Mouse (Mus musculus): ENCODE results near the gene Ap4s1.

The Ap4s1 gene

DNA sequence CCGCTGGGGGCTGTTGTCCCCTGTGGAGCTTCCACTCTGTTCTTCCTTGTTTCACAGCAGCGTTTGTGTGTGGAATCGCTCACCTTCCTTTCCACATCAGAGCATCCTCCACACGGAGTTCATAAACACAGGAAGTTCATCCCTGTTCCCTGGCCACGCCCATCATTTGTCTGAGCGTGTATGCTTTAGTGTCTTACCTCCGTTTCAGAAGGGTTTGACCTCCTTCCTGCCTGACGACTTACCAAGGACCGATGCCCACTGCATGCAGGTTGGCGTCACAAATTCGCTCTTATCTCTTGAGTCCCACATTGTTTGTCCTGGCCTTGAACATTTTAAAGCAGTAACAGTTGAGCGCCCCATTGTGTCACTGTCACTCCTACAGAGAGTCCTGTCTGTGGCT, 14.9 kb downstream of the Ap4s1 start:
- no peak for DNase-seq

DNA sequence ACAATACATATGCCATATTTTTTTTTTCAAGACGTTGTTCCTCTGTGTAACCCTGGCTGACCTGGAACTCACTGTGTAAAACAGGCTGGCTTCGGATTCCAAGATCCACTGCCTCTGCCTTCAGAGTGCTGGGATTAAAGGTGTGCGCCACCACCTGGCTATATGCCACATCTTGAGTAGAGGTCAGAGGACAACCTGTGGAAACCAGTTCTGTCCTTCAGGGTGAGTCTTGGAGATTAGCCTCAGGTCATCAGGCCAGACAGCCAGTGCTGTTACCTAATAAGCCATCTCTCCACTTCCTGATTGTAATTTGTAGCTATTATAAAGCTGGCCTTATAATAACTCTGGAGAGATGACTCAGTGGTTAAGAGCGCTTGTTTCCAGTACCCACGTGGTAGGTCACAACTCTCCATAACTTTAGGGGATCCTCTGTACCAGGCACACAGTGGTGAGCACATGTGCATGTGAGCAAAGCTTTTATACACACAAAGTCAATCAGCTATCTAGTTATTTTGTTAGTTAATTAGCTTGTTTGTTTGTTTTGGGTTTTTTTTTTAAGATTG, 15.9 kb downstream of the Ap4s1 start:
- DNase-seq, result no peak

DNA sequence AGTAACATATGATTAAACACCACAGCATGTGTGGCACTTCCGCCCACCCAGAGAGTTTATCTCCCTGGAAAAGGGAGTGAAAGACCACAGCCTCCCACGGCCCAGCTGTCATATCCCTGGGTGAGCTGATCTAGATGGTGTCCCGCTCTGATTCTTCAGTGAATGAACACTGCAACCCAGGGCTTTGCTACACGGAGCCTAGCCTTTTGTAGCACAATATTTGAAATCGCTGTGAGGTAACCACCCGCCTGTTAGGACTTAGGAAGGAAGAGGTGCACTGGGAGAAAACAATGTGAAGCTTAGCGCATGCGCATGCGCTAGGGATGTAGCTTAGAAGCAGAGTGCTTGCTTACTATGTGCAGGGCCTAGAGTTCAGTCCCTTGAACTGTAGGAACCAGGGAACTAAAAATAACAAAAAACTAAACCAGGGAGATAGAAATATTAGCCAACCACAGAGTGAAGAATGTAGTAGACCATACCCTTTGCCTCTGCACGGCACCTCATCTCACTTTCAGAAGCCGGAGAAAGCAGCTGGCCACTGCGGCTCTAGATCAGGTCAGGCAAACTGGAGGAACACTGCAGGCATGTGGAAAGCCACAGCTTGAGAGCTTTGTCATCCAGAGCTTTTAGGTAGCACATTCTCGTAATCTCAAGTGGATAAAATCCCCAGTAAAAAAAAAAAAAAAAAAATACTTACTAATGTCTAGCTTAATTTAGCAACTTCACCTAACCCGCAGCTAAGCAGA, 18.3 kb downstream of the Ap4s1 start:
- peak; percentile 87 for DNase-seq

GRCm38 (mm10) chr12:51709741-51710140, 18.9 kb downstream of the Ap4s1 start:
- no peak for DNase-seq

DNA sequence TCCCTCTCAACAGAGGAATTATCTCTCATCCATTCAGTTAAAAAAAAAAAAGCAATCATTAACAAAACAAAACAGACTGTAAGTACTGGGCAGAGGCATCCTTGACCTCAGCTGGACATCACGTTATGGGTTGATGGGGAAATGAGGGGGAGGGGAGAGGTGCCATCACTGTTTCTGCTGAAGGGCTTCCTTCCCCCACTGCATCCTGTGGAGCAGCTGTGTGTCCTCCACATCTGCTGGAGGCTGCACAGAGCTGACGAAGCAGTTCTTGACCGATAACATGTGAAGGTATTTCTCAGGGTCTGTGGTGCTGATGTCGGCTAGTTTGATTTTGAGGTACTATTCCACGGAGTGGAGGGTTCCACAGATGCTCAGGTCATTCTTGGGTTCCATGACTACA, 19.3 kb downstream of the Ap4s1 start:
- DNase-seq, result no peak

DNA sequence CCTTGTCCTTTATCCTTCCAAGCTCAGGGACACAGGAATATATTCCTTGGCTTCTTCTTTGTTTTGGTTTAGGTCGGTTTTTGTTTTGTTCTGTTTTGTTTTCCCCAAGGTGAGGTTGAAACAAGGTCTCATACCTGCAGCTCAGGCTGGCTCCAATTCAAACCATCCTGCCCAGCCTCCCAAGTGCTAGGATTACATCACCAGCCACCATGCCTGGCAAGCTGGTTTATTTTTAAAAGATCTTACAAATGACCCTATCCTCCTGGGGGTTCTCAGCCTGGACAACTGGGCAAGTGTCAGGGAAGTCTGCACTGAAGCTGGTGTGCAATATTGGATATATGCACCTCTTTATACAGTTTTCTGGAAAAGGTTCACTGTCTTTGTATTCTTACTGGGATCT, 21.9 kb downstream of the Ap4s1 start:
- no peak for DNase-seq

GRCm38 (mm10) chr12:51718617-51719016, 27.8 kb downstream of the Ap4s1 start:
- DNase-seq, result no peak

DNA sequence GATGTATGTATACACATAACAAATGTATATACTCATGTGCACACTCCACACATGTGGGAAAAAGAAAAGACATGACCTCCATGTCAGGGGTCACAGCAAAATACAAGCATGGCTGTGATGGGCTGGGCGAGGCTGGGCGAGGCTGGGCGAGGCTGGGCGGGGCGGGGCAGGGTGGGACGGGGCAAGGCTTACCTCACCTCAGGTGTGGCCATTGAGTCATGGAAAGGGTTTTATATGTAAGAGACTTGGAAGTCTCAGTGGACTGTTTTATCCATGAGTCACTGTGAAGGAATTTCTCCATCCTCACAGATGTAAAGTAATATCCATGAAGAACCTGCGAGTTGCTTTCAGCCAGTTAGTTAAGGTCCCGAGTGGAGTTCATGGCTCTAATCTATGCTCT, 31.0 kb downstream of the Ap4s1 start:
- no peak for DNase-seq

DNA sequence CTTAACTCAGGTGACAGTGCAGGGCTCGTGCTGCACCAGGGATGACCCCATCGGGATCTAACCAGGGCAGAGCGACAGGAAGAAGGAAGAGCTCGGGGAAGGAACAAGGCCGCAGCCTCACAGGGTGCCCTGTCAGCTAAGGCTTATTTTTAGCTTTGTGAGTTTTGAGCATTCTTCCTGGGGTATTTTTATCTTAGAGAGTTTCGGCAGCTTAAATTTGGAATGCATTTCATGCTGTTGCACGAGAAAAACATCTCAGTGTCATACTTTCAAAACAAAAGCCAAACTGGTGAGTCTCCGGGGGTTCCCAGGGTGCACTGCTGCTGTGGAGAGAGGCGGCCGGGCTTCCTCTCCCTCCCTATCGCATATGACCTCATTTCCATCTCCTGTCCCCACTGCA, 38.2 kb downstream of the Ap4s1 start:
- DNase-seq, result no peak

DNA sequence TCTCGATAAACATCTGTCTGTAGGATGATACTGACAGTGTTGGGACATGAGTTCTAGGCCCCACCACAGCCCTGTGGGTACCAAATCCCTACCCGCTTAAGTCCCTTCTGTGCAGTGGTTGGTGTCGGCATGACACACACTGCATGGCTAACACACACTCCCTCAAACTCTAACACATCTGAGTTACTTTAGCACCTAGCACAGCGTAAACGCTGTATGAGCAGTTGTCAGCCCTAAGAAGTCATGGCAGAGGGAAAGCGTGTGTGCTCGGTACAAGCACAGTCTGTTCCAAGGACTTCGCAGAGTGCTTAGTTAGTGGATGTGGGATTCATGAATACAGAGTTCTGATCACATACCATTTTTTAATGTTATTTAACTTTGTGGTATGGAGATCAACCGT, 39.0 kb downstream of the Ap4s1 start:
- DNase-seq, result no peak

DNA sequence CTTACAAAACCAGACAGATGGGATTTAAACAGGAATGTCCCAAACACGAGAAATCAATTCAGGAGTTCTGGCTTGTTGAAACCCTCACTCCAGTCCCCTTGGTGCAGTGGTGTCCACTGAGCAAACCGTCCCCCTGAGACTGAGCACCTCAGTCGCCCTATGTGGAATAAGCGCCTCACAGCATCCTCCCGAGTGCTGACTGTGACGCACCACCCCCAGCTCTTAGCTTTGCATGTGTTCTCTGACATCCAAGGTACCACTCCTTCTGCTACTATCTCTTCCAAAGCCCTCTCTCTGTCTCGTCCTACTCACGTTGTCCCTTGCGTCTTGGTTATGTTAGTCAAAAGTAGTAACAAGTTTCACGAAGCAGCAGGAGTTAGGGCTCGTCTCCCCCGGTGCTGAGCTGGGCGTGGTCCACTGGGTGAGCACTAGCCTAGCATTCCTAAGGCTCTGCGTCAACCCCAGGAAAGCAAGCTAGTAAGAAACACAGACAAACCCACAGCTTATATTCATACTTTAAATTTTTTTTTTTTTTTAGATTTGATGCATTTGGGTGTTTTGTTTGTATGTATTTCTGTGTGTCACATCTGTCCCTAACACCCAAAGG, 43.9 kb downstream of the Ap4s1 start:
- DNase-seq, result no peak

DNA sequence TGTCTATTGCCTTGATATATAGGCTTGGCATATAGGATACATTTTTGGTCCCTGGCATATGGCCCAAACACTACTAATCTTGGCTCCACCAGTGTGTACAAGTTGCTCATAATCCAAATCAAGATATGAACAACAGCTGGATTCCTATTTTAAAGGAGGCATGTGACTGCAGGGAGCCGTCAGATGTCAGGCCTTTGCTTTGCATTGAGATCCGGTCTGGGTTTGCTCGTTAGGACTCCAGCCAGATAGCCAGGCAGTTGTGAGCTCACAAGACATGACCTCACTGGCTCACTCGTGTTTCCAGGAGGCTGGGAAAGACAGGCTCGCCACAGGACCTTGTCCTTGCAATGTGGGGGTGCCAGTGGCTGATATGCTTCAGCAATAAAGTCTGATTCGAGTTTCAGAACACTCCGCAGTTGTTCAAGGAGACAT, 45.0 kb downstream of the Ap4s1 start:
- no peak for DNase-seq

GRCm38 (mm10) chr12:51736381-51736780, 45.5 kb downstream of the Ap4s1 start:
- DNase-seq, result no peak

GRCm38 (mm10) chr12:51736807-51737206, 46.0 kb downstream of the Ap4s1 start:
- no peak for DNase-seq

- DNase-seq, result no peak
Measured at GRCm38 (mm10) chr12:51741690-51742089, 50.9 kb downstream of the Ap4s1 start.

DNA sequence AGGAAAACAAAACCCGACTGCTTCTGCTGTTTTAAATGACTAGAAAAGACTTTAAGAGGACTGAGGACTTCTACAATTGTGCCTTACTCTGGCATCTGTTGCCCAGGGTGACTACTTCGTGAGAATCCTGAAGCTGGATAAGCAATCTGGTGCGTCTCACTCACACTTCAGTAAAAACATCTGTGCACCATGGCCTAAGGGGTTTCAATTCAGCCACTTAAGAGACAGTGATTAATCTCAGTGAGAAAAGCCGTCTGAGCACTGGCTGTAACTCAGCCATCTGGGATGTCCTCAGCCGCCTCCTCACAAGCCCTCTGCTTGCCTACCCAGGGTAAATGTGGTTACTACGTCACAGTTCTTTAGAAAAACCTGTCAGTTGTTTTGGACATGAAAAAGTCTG, 54.1 kb downstream of the Ap4s1 start:
- DNase-seq, result no peak

GRCm38 (mm10) chr12:51747348-51747747, 56.5 kb downstream of the Ap4s1 start:
- no peak for DNase-seq

- DNase-seq, result no peak
Measured at GRCm38 (mm10) chr12:51755938-51756598, 65.2 kb downstream of the Ap4s1 start.

GRCm38 (mm10) chr12:51756599-51756961, 65.7 kb downstream of the Ap4s1 start:
- no peak for DNase-seq

- DNase-seq, result no peak
Measured at GRCm38 (mm10) chr12:51759374-51759773, 68.5 kb downstream of the Ap4s1 start.

- no peak for DNase-seq
Measured at GRCm38 (mm10) chr12:51767454-51767853, 76.6 kb downstream of the Ap4s1 start.

DNA sequence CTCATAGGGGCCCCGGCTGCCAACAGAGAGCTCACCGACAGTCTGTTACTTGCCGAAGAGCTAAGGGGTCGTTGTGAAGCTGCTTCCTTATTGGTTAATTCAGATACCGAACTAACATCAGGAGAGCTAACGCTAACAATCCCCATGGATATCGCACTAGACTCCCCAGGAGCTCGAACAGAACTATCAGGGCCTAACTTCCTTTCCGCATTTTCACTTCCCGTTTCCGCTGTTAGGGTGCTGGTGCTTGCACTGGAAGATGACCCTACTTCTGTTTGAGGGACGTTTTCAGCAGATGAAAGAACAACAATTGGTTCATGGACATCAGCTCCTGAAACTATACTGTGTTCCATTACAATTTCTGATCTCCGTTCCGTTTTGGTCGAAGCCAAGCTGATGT, 77.9 kb downstream of the Ap4s1 start:
- DNase-seq, result no peak

GRCm38 (mm10) chr12:51784842-51785241, 94.0 kb downstream of the Ap4s1 start:
- no peak for DNase-seq

Measured in layer of hippocampus, adult 9-11 months (tissue).